Mouse (Mus musculus) cerebellum, adult (tissue): Measurements from ENCODE around the gene Sowahd.

Experiments used
- ATAC-seq: cut with Nextera tagmentation; 2 replicates; pipeline ENCODE4 v1.9.2; 2017; ENCODE audit warnings: mild to moderate bottlenecking, moderate library complexity, mixed read lengths; ENCODE audit not compliant: insufficient number of reproducible peaks, low FRiP score, low TSS enrichment

Sowahd gene

DNA sequence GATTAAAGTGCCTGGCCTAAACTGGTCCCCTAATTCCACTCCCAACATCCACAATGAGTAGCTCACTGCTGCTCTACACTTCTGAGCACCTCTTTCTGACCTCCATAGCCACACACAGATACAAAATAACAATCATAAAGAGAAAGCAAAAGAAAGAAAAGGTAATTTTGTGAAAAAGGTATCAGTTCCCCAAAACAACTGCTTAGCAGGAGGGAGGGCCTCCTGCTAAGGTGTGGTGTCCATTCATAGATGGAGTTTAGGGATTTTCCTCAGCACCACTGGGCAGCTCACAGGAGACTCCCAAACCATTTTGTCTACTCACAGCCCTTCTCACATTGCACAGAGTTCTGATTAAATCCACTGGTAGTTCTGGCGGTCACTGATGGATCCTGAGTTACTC lies 40.1 kb downstream of the Sowahd start:
- no peak for ATAC-seq

DNA sequence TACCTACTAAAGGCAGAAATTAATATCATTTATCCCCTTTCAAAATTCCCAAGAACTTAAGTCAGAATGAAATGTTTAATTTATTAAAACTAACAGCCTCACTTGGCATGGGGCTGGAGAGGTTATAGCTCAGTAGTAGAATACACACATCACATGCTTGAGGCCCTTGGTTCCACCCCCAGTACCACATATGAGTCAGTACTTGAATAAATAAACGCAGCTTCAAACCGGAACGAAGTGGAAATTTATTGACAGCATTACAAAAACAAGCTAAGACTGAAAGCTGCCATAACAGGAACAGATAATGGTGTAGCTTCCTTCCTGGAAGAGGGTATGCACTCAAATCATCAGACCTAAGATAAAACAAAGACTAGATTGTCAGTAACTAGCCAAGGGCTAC lies 42.8 kb downstream of the Sowahd start:
- no peak for ATAC-seq

DNA sequence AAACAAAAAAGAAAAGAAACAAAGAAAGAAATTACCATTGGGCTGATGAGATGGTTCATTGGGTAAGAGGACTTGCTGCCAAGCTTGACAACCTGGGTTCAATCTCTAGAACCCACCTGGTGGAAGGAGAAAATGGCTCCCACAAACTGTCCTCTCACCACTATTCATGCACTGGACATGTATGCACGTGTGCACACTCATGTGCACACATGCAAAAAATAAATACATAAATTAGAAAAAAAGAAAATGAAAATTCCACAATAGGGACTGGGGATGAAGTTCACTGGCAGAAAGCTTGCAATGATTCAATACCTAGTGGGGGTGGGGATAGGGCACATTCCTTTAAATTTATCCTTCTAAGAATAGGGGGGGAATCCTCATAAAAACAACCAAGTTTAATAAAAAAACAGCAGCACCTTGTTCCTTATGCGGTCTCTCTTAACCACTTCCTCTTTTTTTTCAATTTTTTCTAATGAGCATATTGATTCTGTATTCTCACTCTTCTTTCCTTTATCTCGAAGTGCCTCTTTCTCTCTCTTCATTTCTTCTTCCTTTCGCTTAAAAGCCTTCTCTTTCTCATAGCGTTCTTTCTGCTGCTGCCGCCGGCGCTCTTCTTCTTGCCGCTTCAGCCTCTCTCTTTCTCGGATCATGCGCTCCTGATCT lies 46.6 kb downstream of the Sowahd start:
- ATAC-seq, result no peak

DNA sequence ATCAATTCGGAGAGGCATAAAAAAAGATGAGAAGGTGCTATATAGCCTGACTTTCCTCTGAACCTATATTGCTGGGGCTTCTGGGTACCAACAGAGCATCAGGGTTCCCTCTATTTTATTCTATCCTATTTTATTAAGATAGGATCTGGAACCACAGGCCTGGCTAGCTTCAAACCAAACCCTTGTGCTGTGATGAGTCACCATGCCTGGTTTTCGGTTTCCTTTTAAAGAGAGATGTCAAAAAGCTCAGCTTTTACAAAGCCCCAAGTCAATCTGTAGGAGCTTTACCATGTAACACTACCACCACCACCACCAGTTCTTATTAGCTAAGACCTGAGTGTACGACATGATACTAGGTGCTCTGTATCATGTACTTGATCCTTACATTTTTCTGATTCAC lies 50.0 kb downstream of the Sowahd start:
- ATAC-seq, result no peak
